ENCODE assay signal across 17 mouse cellular contexts in the genomic region with DNA sequence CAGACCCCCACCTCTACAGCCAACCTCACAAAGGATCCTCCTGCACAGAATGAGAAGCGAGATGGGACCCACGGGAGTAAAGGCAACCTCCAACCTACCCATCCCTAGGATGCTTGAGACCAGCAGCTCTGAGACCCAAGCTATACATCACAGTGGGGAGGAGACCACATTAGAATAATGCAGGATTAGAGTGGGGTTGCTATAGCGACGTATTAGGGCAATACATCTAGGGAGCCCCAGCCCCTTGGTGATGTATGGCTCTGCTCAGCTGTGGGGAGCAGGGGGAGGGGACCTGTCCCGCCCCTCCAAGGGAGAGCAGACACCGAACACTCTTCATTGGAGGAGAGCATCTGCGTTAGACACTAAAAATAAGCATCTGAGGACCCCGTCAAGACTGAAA. TPM values are rescaled to one million over a fixed set of nuclear protein-coding genes. Genes with fewer than 3 reads are reported as not detected.
DNase-seq lines count a peak whose midpoint lies in the region; ATAC-seq and TF ChIP-seq lines count a peak whose summit lies in the region.
"Had no signal": no experiment of that assay in that cellular context is flagged by ENCODE, and none has a peak within 500 bp of the region (broad histone marks: within the 10 kb centered on the region; RNA-seq: fewer than 3 reads in every experiment).

No protein-coding gene starts in this region.

- peaks cover 2% of the 10 kb centered on the region; the same call in 1 of the 2 replicates for H3K4me1 ChIP-seq in embryonic facial prominence, embryonic 11.5 days (ENCODE audit: control insufficient read depth, insufficient read depth, low read length)
- H3K4me1 ChIP-seq in embryonic facial prominence, embryonic 10.5 days, result peaks cover 42% of the 10 kb centered on the region
- peaks cover 66% of the 10 kb centered on the region for H3K4me1 ChIP-seq in hindbrain, embryonic 10.5 days (replicated peaks)
- H3K4me1 ChIP-seq in midbrain, embryonic 14.5 days (ENCODE audit: control insufficient read depth, insufficient read depth, low read length), result peaks cover 35% of the 10 kb centered on the region
- H3K4me1 ChIP-seq: megakaryocyte, embryonic 14.5 days had no signal

- H3K27me3 ChIP-seq in embryonic facial prominence, embryonic 11.5 days (ENCODE audit: control insufficient read depth, insufficient read depth, low read length), result peaks cover 8% of the 10 kb centered on the region
- H3K27me3 ChIP-seq in embryonic facial prominence, embryonic 10.5 days (replicated peaks; ENCODE audit: low read depth, poor library complexity, severe bottlenecking), result peaks cover 97% of the 10 kb centered on the region
- H3K27me3 ChIP-seq in hindbrain, embryonic 10.5 days (ENCODE audit: insufficient read depth, poor library complexity, severe bottlenecking), result peaks cover 97% of the 10 kb centered on the region
- H3K27me3 ChIP-seq in midbrain, embryonic 14.5 days (ENCODE audit: control insufficient read depth, insufficient read depth, low read length), result no peaks in the 10 kb centered on the region

- WGBS in embryonic facial prominence, embryonic 11.5 days, result 20% methylated on average over 8 of the region's 8 CpGs
- WGBS in embryonic facial prominence, embryonic 10.5 days, result 15% methylated on average over 8 of the region's 8 CpGs
- WGBS in hindbrain, embryonic 10.5 days, result 8% methylated on average over 8 of the region's 8 CpGs
- 4% methylated on average over 8 of the region's 8 CpGs for WGBS in midbrain, embryonic 14.5 days

- H3K27ac ChIP-seq in embryonic facial prominence, embryonic 11.5 days (replicated peaks; ENCODE audit: low read depth, low read length), result no peak overlapping the region
- H3K27ac ChIP-seq in embryonic facial prominence, embryonic 10.5 days (replicated peaks), result no peak overlapping the region
- H3K27ac ChIP-seq in hindbrain, embryonic 10.5 days, result peak overlapping the region; percentile 81
- peak overlapping the region; percentile 70 for H3K27ac ChIP-seq in midbrain, embryonic 14.5 days (replicated peaks; ENCODE audit: low read depth, low read length)
- H3K27ac ChIP-seq: limb, embryonic 10.5 days had no signal

- no peaks in the 10 kb centered on the region for H3K9me3 ChIP-seq in embryonic facial prominence, embryonic 11.5 days (replicated peaks; ENCODE audit: control insufficient read depth, low read length)
- no peaks in the 10 kb centered on the region for H3K9me3 ChIP-seq in embryonic facial prominence, embryonic 10.5 days
- no peaks in the 10 kb centered on the region for H3K9me3 ChIP-seq in hindbrain, embryonic 10.5 days
- H3K9me3 ChIP-seq in midbrain, embryonic 14.5 days (ENCODE audit: control insufficient read depth, low read length), result no peaks in the 10 kb centered on the region
- H3K9me3 ChIP-seq: limb, embryonic 10.5 days; megakaryocyte, embryonic 14.5 days had no signal

- peak; percentile 42 for DNase-seq in embryonic facial prominence, embryonic 11.5 days (ENCODE audit: low spot score)
- no peak for DNase-seq in embryonic facial prominence, embryonic 10.5 days (ENCODE audit: low spot score)
- peak; percentile 78 for DNase-seq in brain, embryonic 14.5 days (ENCODE audit: low read depth)
- DNase-seq in hindbrain, embryonic 10.5 days (ENCODE audit: low spot score), result no peak
- peak; percentile 76 for DNase-seq in midbrain, embryonic 14.5 days
- DNase-seq in left cerebral cortex, adult 8-10 months (ENCODE audit: low spot score in 2 of 2), result no peak
- DNase-seq in natural killer cell, adult 2 months (ENCODE audit: low spot score in 2 of 2), result no peak
- DNase-seq: gastrocnemius, postnatal 36 days; kidney, adult 11 months; spleen, adult 18-20 months; thymus, adult 2 months had no signal

- TF ChIP-seq CTCF in brain, embryonic 14.5 days (IDR thresholded peaks at IDR 0.05; ENCODE audit: borderline replicate concordance, extremely low read depth, insufficient read depth, insufficient read length), result no peak

- no peak overlapping the region for H3K4me2 ChIP-seq in embryonic facial prominence, embryonic 11.5 days (ENCODE audit: low read depth, low read length)
- H3K4me2 ChIP-seq in midbrain, embryonic 14.5 days (ENCODE audit: low read length), result peak overlapping the region; percentile 33

- peak; percentile 60 for ATAC-seq in embryonic facial prominence, embryonic 11.5 days (replicated peaks; ENCODE audit: insufficient number of reproducible peaks, low FRiP score, low TSS enrichment, low read depth)
- peak; percentile 51; the same call in 1 of the 2 replicates for ATAC-seq in midbrain, embryonic 14.5 days (ENCODE audit: low FRiP score, low TSS enrichment)
- no peak for ATAC-seq in erythroid progenitor cell, adult 5-6 weeks (replicated peaks; ENCODE audit: low FRiP score, poor library complexity, severe bottlenecking)

- no peak overlapping the region for H3K9ac ChIP-seq in embryonic facial prominence, embryonic 11.5 days (replicated peaks; ENCODE audit: low read length)
- H3K9ac ChIP-seq in midbrain, embryonic 14.5 days (replicated peaks; ENCODE audit: low read length), result no peak overlapping the region

- TF ChIP-seq POLR2A in brain, embryonic 14.5 days (IDR thresholded peaks at IDR 0.05; ENCODE audit: borderline replicate concordance, extremely low read depth, insufficient read depth, insufficient read length, poor library complexity, severe bottlenecking), result no peak

- H3K4me3 ChIP-seq in embryonic facial prominence, embryonic 11.5 days (ENCODE audit: low read depth, low read length), result no peak overlapping the region
- no peak overlapping the region for H3K4me3 ChIP-seq in embryonic facial prominence, embryonic 10.5 days
- H3K4me3 ChIP-seq in hindbrain, embryonic 10.5 days, result peak overlapping the region; percentile 29; the same call in 1 of the 2 replicates
- no peak overlapping the region for H3K4me3 ChIP-seq in midbrain, embryonic 14.5 days (replicated peaks; ENCODE audit: low read depth, low read length)
- H3K4me3 ChIP-seq: limb, embryonic 10.5 days; megakaryocyte, embryonic 14.5 days had no signal

- H3K36me3 ChIP-seq in embryonic facial prominence, embryonic 11.5 days (replicated peaks; ENCODE audit: control insufficient read depth, insufficient read depth, low read depth, low read length), result no peaks in the 10 kb centered on the region
- no peaks in the 10 kb centered on the region for H3K36me3 ChIP-seq in embryonic facial prominence, embryonic 10.5 days (replicated peaks)
- H3K36me3 ChIP-seq in hindbrain, embryonic 10.5 days, result no peaks in the 10 kb centered on the region
- H3K36me3 ChIP-seq in midbrain, embryonic 14.5 days (ENCODE audit: control insufficient read depth, insufficient read depth, low read length), result no peaks in the 10 kb centered on the region
- H3K36me3 ChIP-seq: limb, embryonic 10.5 days had no signal

RNA-seq across cellular contexts. Expression of a gene that starts 11.5 kb away (rescaled TPM):
- 2.1 and 3.4 TPM in 2 replicates for polyA plus RNA-seq in embryonic facial prominence, embryonic 11.5 days (2014; fragmentation: Nextera tagmentation; extraction: Ambion mirVana)
- 1.7 and 2.5 TPM in 2 replicates for polyA plus RNA-seq in embryonic facial prominence, embryonic 10.5 days (2016; fragmentation: Nextera tagmentation; extraction: Ambion mirVana)
- 21.3 and 23.1 TPM in 2 replicates for polyA plus RNA-seq in brain, embryonic 14.5 days (2012; rRNA removed)
- polyA plus RNA-seq in hindbrain, embryonic 10.5 days (2016; fragmentation: Nextera tagmentation; extraction: Ambion mirVana), result 5.2 and 12.9 TPM in 2 replicates
- polyA plus RNA-seq in midbrain, embryonic 14.5 days (2014; fragmentation: Nextera tagmentation; extraction: Ambion mirVana), result 21.7 and 22.6 TPM in 2 replicates
- total RNA-seq in erythroid progenitor cell, adult 5-6 weeks (2015; ENCODE audit: low replicate concordance), result not detected in 2 replicates
- not detected in 2 replicates for total RNA-seq in erythroid progenitor cell, adult 5-6 weeks (2017; ENCODE audit: low replicate concordance)
- 10 to 100 TPM; 15.9 to 20.5 (median 18.3) TPM for total RNA-seq in left cerebral cortex, adult 8-10 months (2022)
- total RNA-seq: MEL had no signal
- polyA plus RNA-seq: liver, embryonic 16.5 days had no signal

RNA-seq across cellular contexts. Expression of a gene that starts 25.3 kb away (rescaled TPM):
- 77.1 and 90.3 TPM in 2 replicates for polyA plus RNA-seq in embryonic facial prominence, embryonic 11.5 days (2014; fragmentation: Nextera tagmentation; extraction: Ambion mirVana)
- polyA plus RNA-seq in embryonic facial prominence, embryonic 10.5 days (2016; fragmentation: Nextera tagmentation; extraction: Ambion mirVana), result 70.8 and 78.6 TPM in 2 replicates
- 22.4 and 22.6 TPM in 2 replicates for polyA plus RNA-seq in brain, embryonic 14.5 days (2012; rRNA removed)
- polyA plus RNA-seq in hindbrain, embryonic 10.5 days (2016; fragmentation: Nextera tagmentation; extraction: Ambion mirVana), result 62.8 and 62.9 TPM in 2 replicates
- 37.6 and 38.2 TPM in 2 replicates for polyA plus RNA-seq in midbrain, embryonic 14.5 days (2014; fragmentation: Nextera tagmentation; extraction: Ambion mirVana)
- total RNA-seq in erythroid progenitor cell, adult 5-6 weeks (2015; ENCODE audit: low replicate concordance), result 10.5 and 24.7 TPM in 2 replicates
- 9.0 and 11.4 TPM in 2 replicates for total RNA-seq in erythroid progenitor cell, adult 5-6 weeks (2017; ENCODE audit: low replicate concordance)
- 10 to 100 TPM; 13.2 to 16.9 (median 16.3) TPM for total RNA-seq in left cerebral cortex, adult 8-10 months (2022)

RNA-seq across cellular contexts. Expression of a gene that starts 32.4 kb away (rescaled TPM):
- polyA plus RNA-seq in embryonic facial prominence, embryonic 11.5 days (2014; fragmentation: Nextera tagmentation; extraction: Ambion mirVana), result 9.7 and 10.7 TPM in 2 replicates
- 10.8 and 15.5 TPM in 2 replicates for polyA plus RNA-seq in embryonic facial prominence, embryonic 10.5 days (2016; fragmentation: Nextera tagmentation; extraction: Ambion mirVana)
- 3.8 and 5.8 TPM in 2 replicates for polyA plus RNA-seq in brain, embryonic 14.5 days (2012; rRNA removed)
- 4.0 and 5.7 TPM in 2 replicates for polyA plus RNA-seq in hindbrain, embryonic 10.5 days (2016; fragmentation: Nextera tagmentation; extraction: Ambion mirVana)
- 0.73 and 1.8 TPM in 2 replicates for polyA plus RNA-seq in midbrain, embryonic 14.5 days (2014; fragmentation: Nextera tagmentation; extraction: Ambion mirVana)
- total RNA-seq in erythroid progenitor cell, adult 5-6 weeks (2015; ENCODE audit: low replicate concordance), result 4.0 TPM in 1 of 2 replicates, not detected in the other
- total RNA-seq in erythroid progenitor cell, adult 5-6 weeks (2017; ENCODE audit: low replicate concordance), result 0.64 TPM in 1 of 2 replicates, not detected in the other
- total RNA-seq in left cerebral cortex, adult 8-10 months (2022), result 1 to 10 TPM; 1.4 to 3.1 (median 1.7) TPM

RNA-seq across cellular contexts. Expression of a gene that starts 46.5 kb away (rescaled TPM):
- 236 and 240 TPM in 2 replicates for polyA plus RNA-seq in embryonic facial prominence, embryonic 11.5 days (2014; fragmentation: Nextera tagmentation; extraction: Ambion mirVana)
- polyA plus RNA-seq in embryonic facial prominence, embryonic 10.5 days (2016; fragmentation: Nextera tagmentation; extraction: Ambion mirVana), result 265 and 267 TPM in 2 replicates
- polyA plus RNA-seq in brain, embryonic 14.5 days (2012; rRNA removed), result 53.1 and 59.7 TPM in 2 replicates
- 221 and 243 TPM in 2 replicates for polyA plus RNA-seq in hindbrain, embryonic 10.5 days (2016; fragmentation: Nextera tagmentation; extraction: Ambion mirVana)
- polyA plus RNA-seq in midbrain, embryonic 14.5 days (2014; fragmentation: Nextera tagmentation; extraction: Ambion mirVana), result 94.9 and 116 TPM in 2 replicates
- 21.3 and 37.7 TPM in 2 replicates for total RNA-seq in erythroid progenitor cell, adult 5-6 weeks (2015; ENCODE audit: low replicate concordance)
- 43.6 and 54.1 TPM in 2 replicates for total RNA-seq in erythroid progenitor cell, adult 5-6 weeks (2017; ENCODE audit: low replicate concordance)
- total RNA-seq in left cerebral cortex, adult 8-10 months (2022), result 10 to 100 TPM; 32.4 to 39.9 (median 35.4) TPM

RNA-seq across cellular contexts. Expression of a gene that starts 57.5 kb away (rescaled TPM):
- not detected in 2 replicates for polyA plus RNA-seq in embryonic facial prominence, embryonic 11.5 days (2014; fragmentation: Nextera tagmentation; extraction: Ambion mirVana)
- 0.24 TPM in 1 of 2 replicates, not detected in the other for polyA plus RNA-seq in embryonic facial prominence, embryonic 10.5 days (2016; fragmentation: Nextera tagmentation; extraction: Ambion mirVana)
- polyA plus RNA-seq in brain, embryonic 14.5 days (2012; rRNA removed), result 0.08 and 0.36 TPM in 2 replicates
- 0.25 TPM in 1 of 2 replicates, not detected in the other for polyA plus RNA-seq in hindbrain, embryonic 10.5 days (2016; fragmentation: Nextera tagmentation; extraction: Ambion mirVana)
- polyA plus RNA-seq in midbrain, embryonic 14.5 days (2014; fragmentation: Nextera tagmentation; extraction: Ambion mirVana), result 0.61 and 0.84 TPM in 2 replicates
- not detected in 2 replicates for total RNA-seq in erythroid progenitor cell, adult 5-6 weeks (2015; ENCODE audit: low replicate concordance)
- total RNA-seq in erythroid progenitor cell, adult 5-6 weeks (2017; ENCODE audit: low replicate concordance), result not detected in 2 replicates
- under 1 TPM in 3 of 4 experiments, not detected in 1; 0.53 to 0.74 (median 0.57) TPM for total RNA-seq in left cerebral cortex, adult 8-10 months (2022)
- total RNA-seq: gastrocnemius, postnatal 36 days; MEL had no signal
- polyA plus RNA-seq: heart, postnatal 0 days; limb, embryonic 10.5 days; liver, embryonic 16.5 days; thymus, adult 2 months had no signal

Comparison
In these comparisons a context has a peak if more than half of its experiments do, and no peak if none do; other contexts are left out.
1. DNase-seq: peak in embryonic facial prominence, embryonic 11.5 days (single experiment), brain, embryonic 14.5 days (single experiment) and midbrain, embryonic 14.5 days (single experiment); none in embryonic facial prominence, embryonic 10.5 days (single experiment), hindbrain, embryonic 10.5 days (single experiment), left cerebral cortex, adult 8-10 months (0 of 2) and natural killer cell, adult 2 months (0 of 2).
2. H3K27ac ChIP-seq: peak in hindbrain, embryonic 10.5 days (single experiment) and midbrain, embryonic 14.5 days (single experiment); none in embryonic facial prominence, embryonic 11.5 days (single experiment) and embryonic facial prominence, embryonic 10.5 days (single experiment).